8 mouse cellular contexts compared by ENCODE assay signal in genomic region chr9:21289337-21289671, GRCm38 (mm10). TPM values are rescaled to one million over a fixed set of nuclear protein-coding genes. Genes with fewer than 3 reads are reported as not detected.
DNase-seq lines count a peak whose midpoint lies in the region; ATAC-seq and TF ChIP-seq lines count a peak whose summit lies in the region.

No protein-coding gene starts in this region.

- WGBS in midbrain, embryonic 10.5 days = 87% methylated on average over 2 of the region's 2 CpGs
- WGBS in midbrain, embryonic 16.5 days = 84% methylated on average over 2 of the region's 2 CpGs
- 83% methylated on average over 2 of the region's 2 CpGs for WGBS in intestine, postnatal 0 days
- 85% methylated on average over 2 of the region's 2 CpGs for WGBS in stomach, embryonic 14.5 days

- peaks cover 42% of the 10 kb centered on the region for H3K4me1 ChIP-seq in midbrain, embryonic 10.5 days
- peaks cover 29% of the 10 kb centered on the region for H3K4me1 ChIP-seq in midbrain, embryonic 16.5 days (ENCODE audit: control insufficient read depth, insufficient read depth, low read length)
- H3K4me1 ChIP-seq in intestine, postnatal 0 days (replicated peaks; ENCODE audit: control insufficient read depth, insufficient read depth, low read length) = peaks cover 15% of the 10 kb centered on the region; the same call in 1 of the 2 replicates
- peaks cover 20% of the 10 kb centered on the region for H3K4me1 ChIP-seq in stomach, embryonic 14.5 days (ENCODE audit: control insufficient read depth, insufficient read depth, low read length)

- peaks cover 22% of the 10 kb centered on the region for H3K36me3 ChIP-seq in midbrain, embryonic 10.5 days
- 0 out of 2 replicates have a peak, but pooled peaks cover 3% of the 10 kb centered on the region for H3K36me3 ChIP-seq in midbrain, embryonic 16.5 days (ENCODE audit: control insufficient read depth, insufficient read depth, low read length)
- no peaks in the 10 kb centered on the region; the same call in 1 of the 2 replicates for H3K36me3 ChIP-seq in intestine, postnatal 0 days (ENCODE audit: control insufficient read depth, insufficient read depth)
- H3K36me3 ChIP-seq in stomach, embryonic 14.5 days (ENCODE audit: control insufficient read depth, insufficient read depth, low read length) = peaks cover 10% of the 10 kb centered on the region; the same call in 1 of the 2 replicates

- peak overlapping the region; percentile 97 for H3K27ac ChIP-seq in gastrocnemius, adult 2 months
- no peak overlapping the region for H3K27ac ChIP-seq in midbrain, embryonic 10.5 days (replicated peaks)
- H3K27ac ChIP-seq in midbrain, embryonic 16.5 days (ENCODE audit: low read length) = no peak overlapping the region
- H3K27ac ChIP-seq in intestine, postnatal 0 days (ENCODE audit: low read depth, low read length) = no peak overlapping the region
- no peak overlapping the region for H3K27ac ChIP-seq in stomach, embryonic 14.5 days (ENCODE audit: low read length)

- no peak overlapping the region for H3K9ac ChIP-seq in midbrain, embryonic 16.5 days (ENCODE audit: low read depth, low read length)
- no peak overlapping the region for H3K9ac ChIP-seq in intestine, postnatal 0 days (ENCODE audit: low read depth, low read length)
- no peak overlapping the region for H3K9ac ChIP-seq in stomach, embryonic 14.5 days (replicated peaks; ENCODE audit: low read depth, low read length)

- no peak overlapping the region for H3K4me3 ChIP-seq in gastrocnemius, adult 2 months
- peak overlapping the region; percentile 89 for H3K4me3 ChIP-seq in midbrain, embryonic 10.5 days
- H3K4me3 ChIP-seq in midbrain, embryonic 16.5 days (ENCODE audit: low read depth, low read length) = no peak overlapping the region
- no peak overlapping the region for H3K4me3 ChIP-seq in intestine, postnatal 0 days (ENCODE audit: low read depth, low read length)
- 0 out of 2 replicates have a peak overlapping the region, but pooled peaks have one; percentile 69 for H3K4me3 ChIP-seq in stomach, embryonic 14.5 days (ENCODE audit: low read depth, low read length)

- no peaks in the 10 kb centered on the region for H3K9me3 ChIP-seq in midbrain, embryonic 10.5 days (replicated peaks)
- no peaks in the 10 kb centered on the region for H3K9me3 ChIP-seq in midbrain, embryonic 16.5 days (replicated peaks; ENCODE audit: control insufficient read depth, low read length, poor library complexity, severe bottlenecking)
- no peaks in the 10 kb centered on the region for H3K9me3 ChIP-seq in intestine, postnatal 0 days (ENCODE audit: control insufficient read depth)
- no peaks in the 10 kb centered on the region for H3K9me3 ChIP-seq in stomach, embryonic 14.5 days (ENCODE audit: control insufficient read depth, low read depth, low read length)

- intact Hi-C loops in gastrocnemius, adult 2 months (cut with DNase I) = no loop called here

- no peak overlapping the region; the same call in 1 of the 2 replicates for H3K4me2 ChIP-seq in midbrain, embryonic 16.5 days (ENCODE audit: low read length)
- peak overlapping the region; percentile 82 for H3K4me2 ChIP-seq in intestine, postnatal 0 days (replicated peaks; ENCODE audit: low read depth)
- H3K4me2 ChIP-seq in stomach, embryonic 14.5 days (replicated peaks; ENCODE audit: low read depth, low read length) = peak overlapping the region; percentile 61; the same call in 1 of the 2 replicates

- H3K27me3 ChIP-seq in midbrain, embryonic 10.5 days (ENCODE audit: low read depth, poor library complexity, severe bottlenecking) = no peaks in the 10 kb centered on the region
- no peaks in the 10 kb centered on the region for H3K27me3 ChIP-seq in midbrain, embryonic 16.5 days (ENCODE audit: control insufficient read depth, insufficient read depth, low read depth, low read length)
- H3K27me3 ChIP-seq in intestine, postnatal 0 days (replicated peaks; ENCODE audit: control insufficient read depth, insufficient read depth, low read length) = no peaks in the 10 kb centered on the region
- H3K27me3 ChIP-seq in stomach, embryonic 14.5 days (ENCODE audit: control insufficient read depth, insufficient read depth, low read length) = no peaks in the 10 kb centered on the region

- no peak for DNase-seq in gastrocnemius, adult 2 months
- DNase-seq in gastrocnemius, adult 18-20 months (ENCODE audit: low spot score) = no peak
- DNase-seq in midbrain, embryonic 10.5 days (ENCODE audit: low spot score) = no peak
- no peak for DNase-seq in frontal cortex, postnatal 10 days (ENCODE audit: low spot score in 2 of 2)

- ATAC-seq in midbrain, embryonic 16.5 days = no peak
- ATAC-seq in intestine, postnatal 0 days = no peak
- no peak for ATAC-seq in stomach, embryonic 14.5 days (ENCODE audit: insufficient number of reproducible peaks, insufficient read depth, low FRiP score, low read depth)
- no peak for ATAC-seq in cerebellum, adult (ENCODE audit: insufficient number of reproducible peaks, low FRiP score, low TSS enrichment)

- TF ChIP-seq CTCF in gastrocnemius, adult 2 months (IDR thresholded peaks at IDR 0.05) = no peak
- TF ChIP-seq CTCF in intestine, postnatal 0 days (IDR thresholded peaks at IDR 0.05; ENCODE audit: low read depth) = no peak

RNA-seq across cellular contexts. Expression of gene Kri1, which starts 1.5 kb away (rescaled TPM):
- total RNA-seq in gastrocnemius, adult 2 months (2021) = 10 to 100 TPM; 11.0 to 12.6 TPM
- total RNA-seq in gastrocnemius, adult 18-20 months (2021) = 1 to 10 TPM; 8.0 to 9.3 TPM
- 16.2 and 21.0 TPM in 2 replicates for polyA plus RNA-seq in midbrain, embryonic 10.5 days (2016; fragmentation: Nextera tagmentation; extraction: Ambion mirVana)
- 17.0 and 18.3 TPM in 2 replicates for polyA plus RNA-seq in midbrain, embryonic 16.5 days (2015; fragmentation: Nextera tagmentation; extraction: Ambion mirVana)
- polyA plus RNA-seq in intestine, postnatal 0 days (2015; fragmentation: Nextera tagmentation; extraction: Ambion mirVana) = 7.0 and 7.2 TPM in 2 replicates
- polyA plus RNA-seq in stomach, embryonic 14.5 days (2014; fragmentation: Nextera tagmentation; extraction: Ambion mirVana) = 14.1 and 14.7 TPM in 2 replicates

RNA-seq across cellular contexts. Expression of gene Cdkn2d, which starts 1.9 kb away (rescaled TPM):
- total RNA-seq in gastrocnemius, adult 2 months (2021) = 1 to 10 TPM; 8.6 to 9.1 TPM
- 1 to 10 TPM; 8.0 to 8.3 TPM for total RNA-seq in gastrocnemius, adult 18-20 months (2021)
- polyA plus RNA-seq in midbrain, embryonic 10.5 days (2016; fragmentation: Nextera tagmentation; extraction: Ambion mirVana) = 51.4 and 61.3 TPM in 2 replicates
- 98.9 and 117 TPM in 2 replicates for polyA plus RNA-seq in midbrain, embryonic 16.5 days (2015; fragmentation: Nextera tagmentation; extraction: Ambion mirVana)
- 24.1 and 25.8 TPM in 2 replicates for polyA plus RNA-seq in intestine, postnatal 0 days (2015; fragmentation: Nextera tagmentation; extraction: Ambion mirVana)
- polyA plus RNA-seq in stomach, embryonic 14.5 days (2014; fragmentation: Nextera tagmentation; extraction: Ambion mirVana) = 47.4 and 48.5 TPM in 2 replicates

RNA-seq across cellular contexts. Expression of gene Ap1m2, which starts 22.8 kb away (rescaled TPM):
- not detected for total RNA-seq in gastrocnemius, adult 2 months (2021)
- not detected for total RNA-seq in gastrocnemius, adult 18-20 months (2021)
- 1.1 and 2.9 TPM in 2 replicates for polyA plus RNA-seq in midbrain, embryonic 10.5 days (2016; fragmentation: Nextera tagmentation; extraction: Ambion mirVana)
- 1.6 and 2.1 TPM in 2 replicates for polyA plus RNA-seq in midbrain, embryonic 16.5 days (2015; fragmentation: Nextera tagmentation; extraction: Ambion mirVana)
- polyA plus RNA-seq in intestine, postnatal 0 days (2015; fragmentation: Nextera tagmentation; extraction: Ambion mirVana) = 192 and 208 TPM in 2 replicates
- 54.4 and 55.8 TPM in 2 replicates for polyA plus RNA-seq in stomach, embryonic 14.5 days (2014; fragmentation: Nextera tagmentation; extraction: Ambion mirVana)

RNA-seq across cellular contexts. Expression of gene Atg4d, which starts 24.2 kb away (rescaled TPM):
- 10 to 100 TPM; 68.0 to 77.4 TPM for total RNA-seq in gastrocnemius, adult 2 months (2021)
- 10 to 100 TPM; 64.7 to 67.6 TPM for total RNA-seq in gastrocnemius, adult 18-20 months (2021)
- polyA plus RNA-seq in midbrain, embryonic 10.5 days (2016; fragmentation: Nextera tagmentation; extraction: Ambion mirVana) = 48.6 and 49.9 TPM in 2 replicates
- polyA plus RNA-seq in midbrain, embryonic 16.5 days (2015; fragmentation: Nextera tagmentation; extraction: Ambion mirVana) = 43.0 and 47.9 TPM in 2 replicates
- 44.7 and 48.1 TPM in 2 replicates for polyA plus RNA-seq in intestine, postnatal 0 days (2015; fragmentation: Nextera tagmentation; extraction: Ambion mirVana)
- polyA plus RNA-seq in stomach, embryonic 14.5 days (2014; fragmentation: Nextera tagmentation; extraction: Ambion mirVana) = 38.8 and 43.5 TPM in 2 replicates

RNA-seq across cellular contexts. Expression of gene Slc44a2, which starts 31.2 kb away (rescaled TPM):
- total RNA-seq in gastrocnemius, adult 2 months (2021) = 100 to 1,000 TPM; 168 to 178 TPM
- 100 to 1,000 TPM; 159 to 162 TPM for total RNA-seq in gastrocnemius, adult 18-20 months (2021)
- polyA plus RNA-seq in midbrain, embryonic 10.5 days (2016; fragmentation: Nextera tagmentation; extraction: Ambion mirVana) = 65.8 and 72.2 TPM in 2 replicates
- polyA plus RNA-seq in midbrain, embryonic 16.5 days (2015; fragmentation: Nextera tagmentation; extraction: Ambion mirVana) = 65.5 and 69.1 TPM in 2 replicates
- polyA plus RNA-seq in intestine, postnatal 0 days (2015; fragmentation: Nextera tagmentation; extraction: Ambion mirVana) = 13.3 and 13.8 TPM in 2 replicates
- 122 and 125 TPM in 2 replicates for polyA plus RNA-seq in stomach, embryonic 14.5 days (2014; fragmentation: Nextera tagmentation; extraction: Ambion mirVana)

Comparison
In these comparisons a context has a peak if more than half of its experiments do, and no peak if none do; other contexts are left out.
1. H3K4me3 ChIP-seq: peak in midbrain, embryonic 10.5 days (single experiment) and stomach, embryonic 14.5 days (single experiment); none in gastrocnemius, adult 2 months (single experiment), midbrain, embryonic 16.5 days (single experiment) and intestine, postnatal 0 days (single experiment).
2. RNA of gene Ap1m2, which starts 22.8 kb away (polyA plus RNA-seq): 192 to 208 TPM in intestine, postnatal 0 days and 54.4 to 55.8 TPM in stomach, embryonic 14.5 days; 1.1 to 2.9 TPM in midbrain, embryonic 10.5 days and 1.6 to 2.1 TPM in midbrain, embryonic 16.5 days; every median in the first group is over 10 times any median in the second.